In genomic region chr13:116410682-116411081, GRCm38 (mm10) we compare ENCODE assay signal across 30 mouse cellular contexts.
"Had no signal": no experiment of that assay in that cellular context is flagged by ENCODE, and none has a peak within 500 bp of the region (broad histone marks: within the 10 kb centered on the region; RNA-seq: fewer than 3 reads in every experiment).

No protein-coding gene starts in this region.

- H3K4me2 ChIP-seq: limb, embryonic 12.5 days; limb, embryonic 13.5 days; limb, embryonic 15.5 days; liver, embryonic 11.5 days; liver, embryonic 12.5 days; liver, embryonic 13.5 days; liver, embryonic 15.5 days; lung, embryonic 14.5 days; lung, embryonic 15.5 days; midbrain, embryonic 11.5 days; midbrain, embryonic 12.5 days; midbrain, embryonic 13.5 days; midbrain, embryonic 15.5 days; neural tube, embryonic 12.5 days had no signal

- H3K36me3 ChIP-seq: limb, embryonic 10.5 days; limb, embryonic 12.5 days; limb, embryonic 13.5 days; limb, embryonic 15.5 days; liver, embryonic 12.5 days; liver, embryonic 13.5 days; liver, embryonic 15.5 days; lung, embryonic 15.5 days; midbrain, embryonic 10.5 days; midbrain, embryonic 12.5 days; midbrain, embryonic 13.5 days; midbrain, embryonic 15.5 days; neural tube, embryonic 12.5 days had no signal

- H3K27ac ChIP-seq: limb, embryonic 10.5 days; limb, embryonic 12.5 days; limb, embryonic 13.5 days; limb, embryonic 15.5 days; liver, embryonic 12.5 days; liver, embryonic 13.5 days; liver, embryonic 14.5 days; liver, embryonic 15.5 days; lung, embryonic 15.5 days; macrophage; midbrain, embryonic 10.5 days; midbrain, embryonic 12.5 days; midbrain, embryonic 13.5 days; midbrain, embryonic 15.5 days; neural tube, embryonic 12.5 days had no signal

- DNase-seq: left cerebral cortex, postnatal 4 days; liver; liver, embryonic 13.5 days; liver, postnatal 0 days; lung, adult 18-20 months; lung, adult 2 months; lung, embryonic 14.5 days; lung, postnatal 10 days; lung, postnatal 14 days; lung, postnatal 36 days; lung, postnatal 4 days; midbrain, embryonic 14.5 days had no signal

- H3K4me1 ChIP-seq: limb, embryonic 10.5 days; limb, embryonic 12.5 days; limb, embryonic 13.5 days; limb, embryonic 15.5 days; liver, embryonic 12.5 days; liver, embryonic 13.5 days; liver, embryonic 15.5 days; lung, embryonic 15.5 days; megakaryocyte, embryonic 14.5 days; midbrain, embryonic 10.5 days; midbrain, embryonic 12.5 days; midbrain, embryonic 15.5 days; neural tube, embryonic 12.5 days had no signal

- H3K9me3 ChIP-seq: limb, embryonic 10.5 days; limb, embryonic 12.5 days; limb, embryonic 13.5 days; limb, embryonic 15.5 days; liver, embryonic 12.5 days; liver, embryonic 13.5 days; liver, embryonic 15.5 days; lung, embryonic 15.5 days; midbrain, embryonic 10.5 days; midbrain, embryonic 12.5 days; midbrain, embryonic 13.5 days; midbrain, embryonic 15.5 days; neural tube, embryonic 12.5 days had no signal

- H3K9ac ChIP-seq: limb, embryonic 12.5 days; limb, embryonic 13.5 days; limb, embryonic 15.5 days; liver, embryonic 12.5 days; liver, embryonic 13.5 days; liver, embryonic 14.5 days; liver, embryonic 15.5 days; liver, postnatal 0 days; lung, embryonic 14.5 days; lung, embryonic 15.5 days; midbrain, embryonic 12.5 days; midbrain, embryonic 13.5 days; midbrain, embryonic 15.5 days; neural tube, embryonic 12.5 days had no signal

- H3K4me3 ChIP-seq: limb, embryonic 10.5 days; limb, embryonic 12.5 days; limb, embryonic 13.5 days; limb, embryonic 15.5 days; liver, embryonic 12.5 days; liver, embryonic 13.5 days; liver, embryonic 15.5 days; lung, embryonic 15.5 days; megakaryocyte, embryonic 14.5 days; midbrain, embryonic 10.5 days; midbrain, embryonic 12.5 days; midbrain, embryonic 13.5 days; midbrain, embryonic 15.5 days; myocyte; neural tube, embryonic 12.5 days had no signal

- H3K27me3 ChIP-seq: limb, embryonic 12.5 days; limb, embryonic 13.5 days; limb, embryonic 15.5 days; liver, embryonic 12.5 days; liver, embryonic 13.5 days; liver, embryonic 15.5 days; lung, embryonic 15.5 days; megakaryocyte, embryonic 14.5 days; midbrain, embryonic 12.5 days; midbrain, embryonic 13.5 days; midbrain, embryonic 15.5 days; neural tube, embryonic 12.5 days had no signal
